Mouse (Mus musculus) C2C12 (cell line): ENCODE measurements around the gene Stx7. TPM values are rescaled to one million over a fixed set of nuclear protein-coding genes. Genes with fewer than 3 reads are reported as not detected.

Source experiments
- H3K27me3 ChIP-seq: one replicate; pipeline ENCODE4 v1.6.1; 2011; ENCODE audit not compliant: control insufficient read depth, insufficient read depth, insufficient read length
- H3K36me3 ChIP-seq: one replicate; pipeline ENCODE4 v1.6.1; 2011; ENCODE audit not compliant: control insufficient read depth, insufficient read depth
- H3K4me3 ChIP-seq: one replicate; pipeline ENCODE4 v1.5.1; 2011; ENCODE audit warnings: mild to moderate bottlenecking, control low read depth; ENCODE audit not compliant: poor library complexity, insufficient read depth, severe bottlenecking
- H3K79me2 ChIP-seq: one replicate; pipeline ENCODE4 v1.6.1; 2011; ENCODE audit not compliant: control insufficient read depth, insufficient read depth
- H3K79me3 ChIP-seq: one replicate; pipeline ENCODE4 v1.6.1; 2011; ENCODE audit warnings: low read depth, control low read depth
- H3ac ChIP-seq: one replicate; pipeline ENCODE3; 2011; ENCODE audit warnings: low read depth; ENCODE audit not compliant: control insufficient read depth, insufficient read length
- CEBPB ChIP-seq: IDR thresholded peaks from one replicate; pipeline ENCODE4 v1.6.1; 2011; ENCODE audit warnings: low read depth, mild to moderate bottlenecking, control low read depth, moderate library complexity
- CTCF ChIP-seq: IDR thresholded peaks from one replicate; pipeline ENCODE4 v1.5.1; 2011; ENCODE audit not compliant: control insufficient read depth, insufficient read depth, insufficient read length
- FOSL1 ChIP-seq: IDR thresholded peaks from one replicate; pipeline ENCODE4 v1.8.0; 2011; ENCODE audit warnings: mild to moderate bottlenecking, low read length; ENCODE audit not compliant: poor library complexity, insufficient read depth, severe bottlenecking
- MAX ChIP-seq: IDR thresholded peaks from one replicate; pipeline ENCODE4 v1.6.1; 2011; ENCODE audit warnings: mild to moderate bottlenecking, control low read depth
- MYOD1 ChIP-seq: IDR thresholded peaks from one replicate; pipeline ENCODE4 v1.6.1; 2011; ENCODE audit warnings: low read depth; ENCODE audit not compliant: control insufficient read depth, insufficient read length
- MYOG ChIP-seq: IDR thresholded peaks from one replicate; pipeline ENCODE4 v1.6.1; 2011; ENCODE audit not compliant: control insufficient read depth, insufficient read length; ENCODE audit errors: extremely low read depth
- USF1 ChIP-seq: IDR thresholded peaks from one replicate; pipeline ENCODE4 v1.6.1; 2011; ENCODE audit warnings: low read depth, mild to moderate bottlenecking, control low read depth, moderate library complexity
- polyA plus RNA-seq: library from polyadenylated mRNA; unstranded; fragments of >200 nt; fragmentation: generic; extraction: Trizol; gene quantifications from one replicate; pipeline ENCODE4 v1.2.1, GENCODE M21; 2012; ENCODE audit warnings: missing spikeins

Gene Stx7
- polyA plus RNA-seq, 1 experiment, result 29.9 TPM

GRCm38 (mm10) chr10:24111116-24111778 lies 37.9 kb upstream of the Stx7 start:
- TF ChIP-seq MYOD1 (no peak), FOSL1 (no peak)
- H3ac ChIP-seq, result no peak overlapping the region
- no peaks in the 10 kb centered on the region for H3K27me3 ChIP-seq
- no peaks in the 10 kb centered on the region for H3K79me2 ChIP-seq
- H3K36me3 ChIP-seq, result no peaks in the 10 kb centered on the region
- no peaks in the 10 kb centered on the region for H3K79me3 ChIP-seq
- H3K4me3 ChIP-seq, result no peak overlapping the region

DNA sequence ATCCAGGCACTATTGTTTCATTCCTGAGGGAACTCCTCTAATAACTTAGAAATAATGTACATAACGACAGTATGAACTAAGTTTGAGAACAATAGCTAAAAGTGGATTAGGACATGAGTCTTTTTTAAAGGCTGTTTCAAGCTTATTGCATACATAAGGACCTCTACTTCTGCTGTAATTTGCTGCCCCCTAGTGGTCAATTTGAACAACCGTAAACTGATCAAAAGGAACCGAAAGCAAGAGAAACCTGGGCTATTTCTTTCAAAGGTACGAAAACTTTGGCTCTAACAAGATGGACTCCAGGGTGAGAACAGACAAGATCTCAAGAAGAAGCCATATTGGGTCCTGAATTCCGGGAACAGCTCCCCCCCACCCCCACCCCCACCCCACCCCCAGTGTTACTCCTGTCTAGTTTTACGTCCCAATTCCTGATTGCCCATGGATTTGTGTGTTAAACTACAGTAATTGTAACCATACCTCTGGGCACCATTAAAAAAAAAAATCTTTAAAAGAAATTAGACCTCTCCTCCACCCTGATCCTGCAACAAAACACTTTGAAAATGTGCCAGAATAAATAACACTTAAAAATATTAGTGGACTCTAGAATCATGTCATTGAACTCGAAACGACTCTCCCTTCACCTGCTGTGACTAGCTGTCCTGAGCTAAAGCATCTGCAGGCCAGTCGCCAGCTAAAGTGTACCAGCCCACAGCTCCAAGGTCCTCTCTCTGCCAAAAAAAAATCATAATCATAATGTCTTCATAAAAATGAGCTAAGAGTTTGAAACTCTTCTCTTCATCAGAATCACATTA lies 17.4 kb upstream of the Stx7 start:
- no peaks in the 10 kb centered on the region for H3K36me3 ChIP-seq
- TF ChIP-seq CEBPB (no peak), MAX (no peak), MYOD1 (no peak), CTCF (no peak), FOSL1 (no peak), USF1 (no peak), MYOG (no peak)
- no peaks in the 10 kb centered on the region for H3K79me3 ChIP-seq
- H3K4me3 ChIP-seq, result no peak overlapping the region
- no peaks in the 10 kb centered on the region for H3K27me3 ChIP-seq
- H3ac ChIP-seq, result no peak overlapping the region
- H3K79me2 ChIP-seq, result no peaks in the 10 kb centered on the region

- Histone ChIP-seq H3K4me3 (no peak overlapping the region), H3K36me3 (no peaks in the 10 kb centered on the region), H3K27me3 (no peaks in the 10 kb centered on the region), H3ac (no peak overlapping the region), H3K79me2 (no peaks in the 10 kb centered on the region), H3K79me3 (no peaks in the 10 kb centered on the region)
- no peak for TF ChIP-seq USF1
- no peak for TF ChIP-seq MAX
- TF ChIP-seq CEBPB, result no peak
- TF ChIP-seq MYOD1, result no peak
- TF ChIP-seq CTCF, result no peak
- no peak for TF ChIP-seq MYOG
- no peak for TF ChIP-seq FOSL1
Observed at GRCm38 (mm10) chr10:24132273-24132672, 16.8 kb upstream of the Stx7 start.

DNA sequence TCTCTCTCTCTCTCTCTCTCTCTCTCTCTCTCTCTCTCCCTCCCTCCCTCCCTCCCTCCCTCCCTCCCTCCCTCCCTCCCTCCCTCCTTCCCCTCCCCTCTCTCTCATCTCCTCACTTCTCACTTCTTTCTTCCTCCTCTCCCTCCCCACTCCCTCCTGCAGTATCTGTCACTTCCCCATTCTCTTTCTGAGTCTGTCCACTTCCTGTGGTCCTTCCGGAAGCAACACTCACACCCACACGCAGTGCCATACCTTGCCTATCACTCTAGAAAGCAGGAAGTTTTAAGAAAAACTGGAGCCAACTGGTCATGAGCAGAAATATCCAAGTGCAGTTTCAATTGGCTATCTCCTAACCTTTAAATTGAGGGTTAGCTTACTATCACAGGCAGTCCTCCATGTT lies 16.0 kb upstream of the Stx7 start:
- Histone ChIP-seq H3K27me3 (no peaks in the 10 kb centered on the region), H3K4me3 (no peak overlapping the region), H3K79me3 (no peaks in the 10 kb centered on the region), H3K79me2 (no peaks in the 10 kb centered on the region), H3K36me3 (no peaks in the 10 kb centered on the region), H3ac (no peak overlapping the region)
- TF ChIP-seq FOSL1 (no peak), MAX (no peak), CEBPB (no peak), MYOD1 (no peak)

GRCm38 (mm10) chr10:24134071-24134645 lies 14.9 kb upstream of the Stx7 start:
- Histone ChIP-seq H3K79me3 (no peaks in the 10 kb centered on the region), H3K4me3 (no peak overlapping the region), H3K79me2 (no peaks in the 10 kb centered on the region), H3K36me3 (no peaks in the 10 kb centered on the region), H3K27me3 (no peaks in the 10 kb centered on the region), H3ac (no peak overlapping the region)
- TF ChIP-seq MYOG, result no peak
- no peak for TF ChIP-seq CEBPB
- TF ChIP-seq MAX, result no peak
- no peak for TF ChIP-seq USF1

DNA sequence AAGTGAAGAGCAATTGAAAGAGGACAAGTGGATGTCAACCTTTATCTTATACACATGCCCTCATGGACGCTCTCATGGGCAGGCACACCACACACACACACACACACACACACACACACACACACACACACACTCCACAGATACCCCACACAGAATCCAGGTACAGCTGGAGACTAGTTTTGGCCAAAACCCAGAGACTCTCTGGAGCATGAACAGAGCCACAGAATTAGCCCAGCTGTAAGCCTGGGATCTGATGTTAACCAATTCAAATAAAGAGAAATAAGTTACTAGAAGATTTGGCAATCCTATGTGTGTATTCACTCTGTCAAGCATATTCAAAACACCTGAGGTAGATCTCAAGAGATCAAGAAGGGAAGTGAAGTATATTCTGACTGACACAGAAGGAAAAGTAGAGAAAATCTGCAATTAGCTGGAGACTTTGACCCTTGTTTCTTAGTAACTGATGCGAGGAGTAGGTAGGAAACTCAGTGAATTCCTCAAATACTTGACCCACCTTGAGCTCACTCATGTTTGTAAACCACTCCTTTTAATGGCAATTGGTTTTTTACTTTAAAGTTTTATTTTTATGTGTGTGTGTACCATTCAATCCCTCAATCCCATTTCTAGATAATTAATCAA lies 10.4 kb upstream of the Stx7 start:
- Histone ChIP-seq H3K4me3 (no peak overlapping the region), H3K36me3 (no peaks in the 10 kb centered on the region), H3K79me3 (no peaks in the 10 kb centered on the region), H3K79me2 (no peaks in the 10 kb centered on the region), H3ac (no peak overlapping the region), H3K27me3 (peaks cover 9% of the 10 kb centered on the region)
- TF ChIP-seq FOSL1, result no peak
- TF ChIP-seq MYOD1, result no peak
- no peak for TF ChIP-seq USF1
- TF ChIP-seq CEBPB, result no peak
- TF ChIP-seq CTCF, result no peak
- no peak for TF ChIP-seq MYOG
